Mouse (Mus musculus) liver, embryonic 13.5 days (tissue): ENCODE measurements around the gene Zfp341. TPM values are rescaled to one million over a fixed set of nuclear protein-coding genes. Genes with fewer than 3 reads are reported as not detected.

ENCODE experiments used
- ATAC-seq: fragments of 200-750 bp; cut with Nextera tagmentation; 2 replicates; pipeline ENCODE4 v1.8.0; 2017; ENCODE audit warnings: low read depth, mild to moderate bottlenecking, moderate number of reproducible peaks, moderate library complexity
- DNase-seq: peaks from one replicate; pipeline ENCODE4 v3.0.0; 2022
- H3K27ac ChIP-seq: fragments of 300-500 bp; sonication (generic); 2 replicates; pipeline ENCODE4 v1.5.1; 2015; ENCODE audit warnings: moderate library complexity, mild to moderate bottlenecking, inconsistent platforms
- H3K27me3 ChIP-seq: fragments of 300-500 bp; sonication (generic); 2 replicates; pipeline ENCODE4 v1.6.1; 2015; ENCODE audit warnings: mild to moderate bottlenecking, inconsistent platforms
- H3K36me3 ChIP-seq: fragments of 300-500 bp; sonication (generic); 2 replicates; pipeline ENCODE4 v1.6.1; 2015; ENCODE audit warnings: mild to moderate bottlenecking, inconsistent platforms
- H3K4me1 ChIP-seq: fragments of 300-500 bp; sonication (generic); replicated peaks from 2 replicates; pipeline ENCODE4 v1.6.1; 2015; ENCODE audit warnings: inconsistent platforms
- H3K4me2 ChIP-seq: fragments of 300-500 bp; sonication (generic); 2 replicates; pipeline ENCODE4 v1.6.1; 2015; ENCODE audit warnings: inconsistent platforms, mild to moderate bottlenecking, moderate library complexity
- H3K4me3 ChIP-seq: fragments of 300-500 bp; sonication (generic); replicated peaks from 2 replicates; pipeline ENCODE4 v1.5.1; 2015; ENCODE audit warnings: mild to moderate bottlenecking, inconsistent platforms
- H3K9ac ChIP-seq: fragments of 300-500 bp; sonication (generic); 2 replicates; pipeline ENCODE4 v1.6.1; 2015; ENCODE audit warnings: mild to moderate bottlenecking, inconsistent platforms
- H3K9me3 ChIP-seq: fragments of 300-500 bp; sonication (generic); replicated peaks from 2 replicates; pipeline ENCODE4 v1.6.1; 2016; ENCODE audit warnings: inconsistent platforms
- WGBS: fragments of 180-500 bp; shearing (Covaris S2); methylation state at CpG from one replicate; pipeline ENCODE4 v1.1.7; 2015; ENCODE audit not compliant: insufficient replicate concordance; 5-methylcytosine and 5-hydroxymethylcytosine counted together
- polyA plus RNA-seq: library from polyadenylated mRNA; unstranded; fragments of >200 nt; fragmentation: Nextera tagmentation; extraction: Ambion mirVana; gene quantifications from 2 replicates; pipeline ENCODE4 v1.2.1, GENCODE M21; 2015

Zfp341 gene
- 1.9 and 2.1 TPM in 2 replicates for polyA plus RNA-seq

DNA sequence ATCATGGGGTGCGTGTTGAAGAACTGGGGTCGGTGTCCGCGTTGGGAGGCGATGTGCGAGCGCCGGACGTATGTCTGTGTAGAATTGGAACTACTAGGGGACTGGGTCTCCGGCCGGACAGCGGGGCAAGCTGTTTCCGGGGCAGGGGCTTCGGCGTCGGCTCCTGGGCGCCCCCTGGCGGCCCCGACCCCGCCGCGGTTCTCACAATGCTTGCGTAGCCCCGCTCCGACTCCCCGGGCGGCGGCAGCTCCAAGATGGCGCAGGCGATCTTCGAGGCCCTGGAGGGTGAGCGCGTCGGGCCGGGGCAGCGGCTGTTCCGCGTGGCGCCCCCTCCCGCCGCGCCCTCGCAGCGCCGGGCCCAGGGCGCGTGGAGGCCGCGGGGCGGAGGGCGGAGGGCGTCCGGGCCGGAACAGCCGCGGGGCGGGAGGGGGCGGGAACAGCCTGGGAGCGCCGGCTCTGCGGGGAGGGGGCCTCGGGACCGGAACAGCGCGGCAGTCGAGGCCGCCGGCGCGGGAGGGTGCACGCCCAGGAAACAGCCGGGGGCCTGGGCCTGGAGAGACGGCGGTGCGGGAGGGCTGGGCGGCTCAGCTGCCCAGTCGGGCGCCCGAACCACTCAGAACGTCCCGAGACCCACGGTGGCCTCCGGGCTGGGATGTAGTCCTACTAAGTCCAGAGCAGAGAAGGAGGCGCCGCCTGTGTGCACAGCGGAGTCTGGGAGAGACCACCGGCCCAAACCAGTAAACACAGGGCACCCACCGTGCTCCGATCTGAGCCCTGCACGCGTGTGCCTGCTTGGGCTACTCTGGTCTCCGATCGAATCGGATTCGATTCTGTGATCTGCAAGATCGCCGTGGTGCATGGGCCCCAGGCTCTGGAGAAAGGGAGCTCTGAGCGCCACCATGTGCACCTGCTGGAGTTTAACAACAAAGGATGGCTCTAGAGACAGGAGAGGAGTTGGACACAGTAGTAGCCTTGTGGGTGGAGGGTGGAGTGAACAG is at the start of gene Zfp341, which contains the start of gene 4930519P11Rik:
Gene Zfp341 (plus strand): TSS at position 180 of the 998 bp plus-strand sequence.
Gene 4930519P11Rik (minus strand): TSS at position 320 of the 998 bp plus-strand sequence.
- peak within 1 kb of the TSS; percentile 97 for H3K27ac ChIP-seq
- H3K4me2 ChIP-seq: peak within 1 kb of the TSS; percentile 94
- no peaks in the 10 kb centered on the region for H3K9me3 ChIP-seq
- peak within 1 kb of the TSS; percentile 88 for H3K9ac ChIP-seq
- ATAC-seq (peak; percentile 88), DNase-seq (peak; percentile 80)
- H3K27me3 ChIP-seq: no peaks in the 10 kb centered on the region
- H3K4me3 ChIP-seq: peak within 1 kb of the TSS; percentile 74
- peaks cover 69% of the 10 kb centered on the region for H3K4me1 ChIP-seq
- no peaks in the 10 kb centered on the region for H3K36me3 ChIP-seq
- WGBS: under 1% methylated on average over 84 of the region's 98 CpGs

DNA sequence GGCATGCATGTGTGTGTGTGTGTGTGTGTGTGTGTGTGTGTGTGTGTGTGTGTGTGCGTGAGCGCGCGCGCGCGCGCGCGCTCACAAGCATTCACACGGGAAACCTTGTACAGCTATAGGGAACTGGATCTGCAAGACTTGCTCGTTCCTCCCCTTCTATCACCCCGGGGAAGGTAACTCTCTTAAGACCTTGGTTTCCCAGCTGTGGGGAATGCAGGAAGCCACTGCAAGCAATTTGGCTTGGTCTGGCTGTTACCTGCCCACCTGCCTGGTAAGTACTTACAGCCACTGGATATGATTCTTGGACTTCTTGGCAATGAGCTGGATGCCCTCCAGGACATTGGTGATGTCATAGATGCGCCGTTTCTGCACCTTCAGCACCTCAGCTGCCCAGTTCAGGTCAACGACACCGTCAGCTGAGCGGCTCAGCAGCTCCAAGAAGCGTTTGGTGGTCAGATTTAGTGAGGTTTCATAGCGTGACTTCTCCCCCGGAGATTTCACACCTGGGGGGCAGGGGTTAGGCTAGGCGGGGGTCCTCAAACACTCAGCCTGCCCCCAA is 49.4 kb upstream of the Zfp341 start:
- Histone ChIP-seq H3K4me2 (no peak overlapping the region), H3K9me3 (no peaks in the 10 kb centered on the region), H3K27ac (no peak overlapping the region), H3K4me3 (no peak overlapping the region), H3K4me1 (peaks cover 53% of the 10 kb centered on the region), H3K9ac (no peak overlapping the region), H3K36me3 (peaks cover 54% of the 10 kb centered on the region), H3K27me3 (no peaks in the 10 kb centered on the region)
- 89% methylated on average over 22 of the region's 22 CpGs for WGBS
- DNase-seq (no peak), ATAC-seq (no peak)

DNA sequence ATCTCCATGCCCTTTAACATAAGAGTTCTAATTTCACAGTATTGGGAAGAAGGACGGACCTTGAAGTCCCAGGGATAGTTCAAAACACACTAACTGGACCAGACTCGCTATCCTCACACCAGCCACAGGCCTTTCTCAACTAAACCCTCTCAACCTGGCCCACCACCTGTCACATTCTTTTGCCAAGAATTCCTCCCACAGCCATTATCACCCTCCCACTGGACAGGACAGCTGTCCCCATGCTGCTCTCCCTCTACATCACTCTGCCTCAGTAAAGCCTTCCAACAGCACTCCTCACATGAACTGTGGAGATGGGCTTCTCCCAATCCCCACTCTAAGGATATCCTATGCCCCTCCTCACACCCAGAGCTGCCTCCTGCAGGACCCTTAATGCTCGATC is 47.5 kb upstream of the Zfp341 start:
- Histone ChIP-seq H3K27me3 (no peaks in the 10 kb centered on the region), H3K4me3 (no peak overlapping the region), H3K27ac (peak overlapping the region; percentile 15; the same call in 1 of the 2 replicates), H3K9me3 (no peaks in the 10 kb centered on the region), H3K36me3 (peaks cover 44% of the 10 kb centered on the region), H3K4me1 (peaks cover 50% of the 10 kb centered on the region), H3K4me2 (no peak overlapping the region), H3K9ac (peak overlapping the region; percentile 30; the same call in 1 of the 2 replicates)
- no peak for DNase-seq
- no peak for ATAC-seq
- WGBS: 84% methylated on average over 3 of the region's 3 CpGs

GRCm38 (mm10) chr2:154566641-154567040 is 46.5 kb upstream of the Zfp341 start:
- Histone ChIP-seq H3K4me3 (0 out of 2 replicates have a peak overlapping the region, but pooled peaks have one; percentile 1), H3K9ac (peak overlapping the region; percentile 30; the same call in 1 of the 2 replicates), H3K9me3 (no peaks in the 10 kb centered on the region), H3K4me1 (peaks cover 59% of the 10 kb centered on the region), H3K36me3 (peaks cover 33% of the 10 kb centered on the region), H3K27ac (0 out of 2 replicates have a peak overlapping the region, but pooled peaks have one; percentile 36), H3K27me3 (no peaks in the 10 kb centered on the region), H3K4me2 (peak overlapping the region; percentile 91)
- DNase-seq (no peak), ATAC-seq (no peak)
- WGBS: 83% methylated on average over 8 of the region's 8 CpGs

DNA sequence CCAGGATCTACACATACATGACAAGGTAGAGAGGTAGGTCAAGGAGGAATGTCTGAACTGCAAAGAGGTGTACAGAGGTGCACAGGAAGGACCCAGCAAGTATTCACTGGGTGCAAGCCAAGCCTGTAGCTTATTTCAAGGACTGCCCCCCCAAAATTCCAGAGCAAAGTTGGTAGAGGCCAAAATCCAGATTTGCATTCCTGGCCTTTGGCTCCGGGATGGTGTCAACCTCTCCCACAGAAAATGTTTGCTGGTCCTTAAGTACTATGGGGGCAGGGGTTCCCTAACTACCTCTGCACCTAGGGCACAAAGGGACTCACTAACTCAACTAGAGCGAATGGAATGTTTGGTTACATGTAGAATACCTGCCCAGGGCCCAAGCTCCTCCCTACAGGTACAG is 45.3 kb upstream of the Zfp341 start:
- no peaks in the 10 kb centered on the region for H3K9me3 ChIP-seq
- no peaks in the 10 kb centered on the region for H3K27me3 ChIP-seq
- ATAC-seq (no peak), DNase-seq (no peak)
- peak overlapping the region; percentile 82 for H3K4me3 ChIP-seq
- peaks cover 59% of the 10 kb centered on the region for H3K4me1 ChIP-seq
- peaks cover 23% of the 10 kb centered on the region for H3K36me3 ChIP-seq
- H3K9ac ChIP-seq: peak overlapping the region; percentile 89
- 77% methylated on average over 2 of the region's 2 CpGs for WGBS
- peak overlapping the region; percentile 91 for H3K4me2 ChIP-seq
- H3K27ac ChIP-seq: peak overlapping the region; percentile 89

GRCm38 (mm10) chr2:154568329-154569070 is 44.6 kb upstream of the Zfp341 start:
- H3K4me1 ChIP-seq: peaks cover 59% of the 10 kb centered on the region

GRCm38 (mm10) chr2:154569071-154569748 is 43.9 kb upstream of the Zfp341 start:
- Histone ChIP-seq H3K9ac (peak overlapping the region; percentile 89), H3K9me3 (no peaks in the 10 kb centered on the region), H3K4me2 (peak overlapping the region; percentile 91), H3K36me3 (peaks cover 8% of the 10 kb centered on the region), H3K27ac (peak overlapping the region; percentile 89), H3K4me1 (peaks cover 59% of the 10 kb centered on the region), H3K27me3 (no peaks in the 10 kb centered on the region), H3K4me3 (peak overlapping the region; percentile 82)
- peak; percentile 71 for DNase-seq
- ATAC-seq: peak; percentile 80
- WGBS: under 1% methylated on average over 50 of the region's 70 CpGs

More at GRCm38 (mm10) chr2:154568329-154569070, 44.6 kb upstream of the Zfp341 start:
- ATAC-seq (peak; percentile 18; the same call in 1 of the 2 replicates), DNase-seq (no peak)
- Histone ChIP-seq H3K36me3 (peaks cover 15% of the 10 kb centered on the region), H3K27me3 (no peaks in the 10 kb centered on the region), H3K27ac (peak overlapping the region; percentile 89), H3K9ac (peak overlapping the region; percentile 89), H3K4me2 (peak overlapping the region; percentile 91), H3K4me3 (peak overlapping the region; percentile 82), H3K9me3 (no peaks in the 10 kb centered on the region)
- 21% methylated on average over 10 of the region's 10 CpGs for WGBS

DNA sequence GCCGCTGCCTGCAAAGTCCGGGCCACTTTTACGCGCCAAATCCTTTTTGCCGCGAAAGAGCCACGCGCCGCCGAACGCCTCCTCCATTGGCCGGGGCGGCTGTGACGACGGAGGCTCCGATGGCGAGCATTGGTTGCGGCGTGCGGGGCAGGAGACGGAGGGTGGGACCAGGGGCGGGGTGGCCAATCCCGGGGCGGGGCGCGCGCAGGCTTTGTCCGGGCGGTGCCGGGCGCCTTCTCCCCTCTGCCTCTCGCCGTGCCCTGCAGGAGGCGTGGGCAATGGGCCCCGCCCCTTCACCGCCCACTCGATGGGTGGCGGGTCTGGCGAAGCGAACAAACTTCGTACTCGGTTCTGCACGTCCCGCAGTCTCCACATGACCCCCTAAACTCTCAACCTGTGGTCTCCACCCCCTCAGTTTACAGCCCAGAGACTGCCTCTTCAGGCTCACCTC is 43.2 kb upstream of the Zfp341 start, which contains the start of gene E2f1:
Gene E2f1 (minus strand): TSS at position 57 of the 451 bp plus-strand sequence.
- peak within 1 kb of the TSS; percentile 89 for H3K9ac ChIP-seq
- no peaks in the 10 kb centered on the region for H3K27me3 ChIP-seq
- no peaks in the 10 kb centered on the region for H3K9me3 ChIP-seq
- H3K4me2 ChIP-seq: peak within 1 kb of the TSS; percentile 91
- H3K36me3 ChIP-seq: peaks cover 2% of the 10 kb centered on the region
- WGBS: 0% methylated on average over 44 of the region's 44 CpGs
- H3K27ac ChIP-seq: peak within 1 kb of the TSS; percentile 89
- H3K4me1 ChIP-seq: peaks cover 56% of the 10 kb centered on the region
- peak within 1 kb of the TSS; percentile 82 for H3K4me3 ChIP-seq
- DNase-seq (peak; percentile 94), ATAC-seq (peak; percentile 95)

DNA sequence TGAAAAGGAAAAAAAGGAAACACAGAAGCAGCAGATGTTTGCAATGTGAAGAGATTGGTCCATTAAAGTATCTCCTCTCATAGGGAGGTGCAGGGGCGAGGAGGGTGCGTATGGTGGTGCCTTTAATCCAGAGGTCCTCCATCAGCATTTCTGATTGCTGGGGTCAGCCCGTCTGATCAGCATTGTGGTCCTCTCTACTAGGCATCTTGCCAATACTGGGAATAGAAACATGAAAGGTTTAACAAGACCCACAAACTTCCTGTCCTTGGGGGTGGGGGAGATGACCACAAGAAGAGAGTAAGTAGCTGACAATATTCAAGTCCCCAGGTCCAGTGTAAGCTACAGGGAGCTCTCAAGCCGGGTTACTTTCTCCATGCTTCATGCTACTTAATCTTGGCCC is 42.4 kb upstream of the Zfp341 start:
- DNase-seq: no peak
- Histone ChIP-seq H3K4me3 (peak overlapping the region; percentile 82), H3K4me2 (peak overlapping the region; percentile 91), H3K9ac (peak overlapping the region; percentile 62), H3K27ac (no peak overlapping the region), H3K4me1 (peaks cover 48% of the 10 kb centered on the region), H3K9me3 (no peaks in the 10 kb centered on the region), H3K36me3 (no peaks in the 10 kb centered on the region), H3K27me3 (no peaks in the 10 kb centered on the region)
- WGBS: 28% methylated on average over 4 of the region's 4 CpGs
- no peak for ATAC-seq

DNA sequence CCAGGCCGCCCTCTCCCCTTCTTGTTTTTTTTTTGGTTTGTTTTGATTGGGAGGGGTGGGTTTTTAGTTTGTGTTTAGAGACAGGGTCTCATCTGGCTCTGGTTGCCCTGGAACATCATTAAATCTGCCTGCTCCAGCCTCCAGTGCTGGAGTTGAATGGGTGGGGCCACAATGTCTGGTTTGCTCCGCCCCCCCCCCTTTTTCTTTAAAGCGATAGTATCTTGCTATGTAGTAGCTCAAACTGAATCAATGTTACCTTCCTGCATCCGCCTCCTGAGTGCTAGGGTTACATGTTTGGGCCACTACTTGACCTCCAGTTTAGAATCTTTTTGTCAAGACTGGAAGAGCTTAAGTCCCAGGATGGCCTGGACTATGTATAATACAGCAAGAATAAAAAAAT is 41.8 kb upstream of the Zfp341 start:
- 53% methylated on average over 4 of the region's 4 CpGs for WGBS
- H3K9ac ChIP-seq: 0 out of 2 replicates have a peak overlapping the region, but pooled peaks have one; percentile 62
- ATAC-seq (no peak), DNase-seq (no peak)
- H3K27me3 ChIP-seq: no peaks in the 10 kb centered on the region
- H3K9me3 ChIP-seq: no peaks in the 10 kb centered on the region
- H3K36me3 ChIP-seq: no peaks in the 10 kb centered on the region
- no peak overlapping the region for H3K27ac ChIP-seq
- H3K4me2 ChIP-seq: 0 out of 2 replicates have a peak overlapping the region, but pooled peaks have one; percentile 91
- H3K4me1 ChIP-seq: peaks cover 42% of the 10 kb centered on the region
- no peak overlapping the region for H3K4me3 ChIP-seq
